Mouse (Mus musculus) limb, embryonic 11.5 days (tissue): Measurements from ENCODE around the gene Snn. TPM values are rescaled to one million over a fixed set of nuclear protein-coding genes. Genes with fewer than 3 reads are reported as not detected.

Experiments used
- ATAC-seq: fragments of 200-750 bp; cut with Nextera tagmentation; 2 replicates; pipeline ENCODE4 v1.8.0; 2017; ENCODE audit warnings: low read depth; ENCODE audit not compliant: insufficient number of reproducible peaks, low FRiP score, low TSS enrichment
- DNase-seq: peaks from one replicate; pipeline ENCODE4 v3.0.0-alpha.2; 2015; ENCODE audit warnings: low spot score
- H3K27ac ChIP-seq: fragments of 300-500 bp; sonication (generic); replicated peaks from 2 replicates; pipeline ENCODE4 v1.5.1; 2014; ENCODE audit warnings: low read depth, mild to moderate bottlenecking, low read length
- H3K27me3 ChIP-seq: fragments of 300-500 bp; sonication (generic); 2 replicates; pipeline ENCODE4 v1.6.1; 2014; ENCODE audit warnings: mild to moderate bottlenecking, low read length, mixed read lengths; ENCODE audit not compliant: control insufficient read depth, insufficient read depth
- H3K36me3 ChIP-seq: fragments of 300-500 bp; sonication (generic); 2 replicates; pipeline ENCODE4 v1.6.1; 2014; ENCODE audit warnings: mild to moderate bottlenecking, low read length, moderate library complexity, mixed read lengths; ENCODE audit not compliant: control insufficient read depth, insufficient read depth
- H3K4me1 ChIP-seq: fragments of 300-500 bp; sonication (generic); 2 replicates; pipeline ENCODE4 v1.6.1; 2014; ENCODE audit warnings: low read length, mixed read lengths; ENCODE audit not compliant: control insufficient read depth, insufficient read depth
- H3K4me2 ChIP-seq: fragments of 300-500 bp; sonication (generic); 2 replicates; pipeline ENCODE4 v1.6.1; 2014; ENCODE audit warnings: low read depth, mild to moderate bottlenecking, moderate library complexity; ENCODE audit not compliant: severe bottlenecking
- H3K4me3 ChIP-seq: fragments of 300-500 bp; sonication (generic); 2 replicates; pipeline ENCODE4 v1.5.1; 2014; ENCODE audit warnings: low read depth, low read length
- H3K9ac ChIP-seq: fragments of 300-500 bp; sonication (generic); 2 replicates; pipeline ENCODE4 v1.6.1; 2014; ENCODE audit warnings: mild to moderate bottlenecking, low read length
- H3K9me3 ChIP-seq: fragments of 300-500 bp; sonication (generic); 2 replicates; pipeline ENCODE4 v1.6.1; 2016; ENCODE audit warnings: low read length; ENCODE audit not compliant: control insufficient read depth
- WGBS: fragments of 180-500 bp; shearing (Covaris S2); extraction: QIAGEN DNeasy Blood & Tissue Kit; methylation state at CpG from one replicate; pipeline ENCODE4 v1.1.7; 2014; 5-methylcytosine and 5-hydroxymethylcytosine counted together
- polyA plus RNA-seq: library from polyadenylated mRNA; unstranded; fragments of >200 nt; fragmentation: Nextera tagmentation; extraction: Ambion mirVana; gene quantifications from 2 replicates; pipeline ENCODE4 v1.2.1, GENCODE M21; 2014

Gene Snn
- polyA plus RNA-seq, 1 experiment from 2014 or later: 54.2 TPM

DNA sequence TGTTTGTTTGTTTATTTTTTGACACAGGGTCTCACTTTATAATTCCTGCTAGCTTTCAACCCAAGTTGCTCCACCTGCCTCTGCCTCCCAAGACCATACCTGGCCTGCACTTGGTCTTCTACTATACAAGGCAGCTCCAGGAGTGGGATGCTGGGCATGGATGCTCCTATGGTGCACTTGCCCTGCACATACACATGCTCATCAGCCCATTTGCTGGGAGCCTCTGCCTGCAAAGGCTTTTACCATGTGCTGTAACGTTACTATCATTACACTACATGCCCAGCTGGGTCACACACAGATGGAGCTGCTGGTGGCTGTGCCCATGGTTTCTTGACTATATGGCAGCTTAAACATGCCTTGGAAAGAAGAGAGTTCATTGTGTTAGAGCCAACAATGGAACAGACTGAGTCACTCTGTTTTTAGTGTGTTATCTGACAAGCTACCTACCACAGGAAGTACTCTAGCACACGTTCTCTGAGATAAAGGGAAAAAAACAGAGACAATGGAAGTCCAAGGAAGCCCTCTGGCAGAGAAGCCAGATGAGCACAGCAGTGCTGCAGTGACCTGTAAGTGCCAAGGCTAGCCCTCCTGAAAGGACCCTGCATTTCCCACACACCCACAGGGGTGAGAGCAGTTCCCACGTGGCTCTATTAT, 17.6 kb downstream of the Snn start:
- DNase-seq: no peak
- Histone ChIP-seq H3K4me1 (no peaks in the 10 kb centered on the region), H3K4me3 (no peak overlapping the region), H3K27me3 (no peaks in the 10 kb centered on the region), H3K9ac (no peak overlapping the region), H3K27ac (no peak overlapping the region), H3K4me2 (no peak overlapping the region), H3K9me3 (no peaks in the 10 kb centered on the region), H3K36me3 (peaks cover 19% of the 10 kb centered on the region)
- ATAC-seq: no peak
- 90% methylated on average over 3 of the region's 3 CpGs for WGBS

DNA sequence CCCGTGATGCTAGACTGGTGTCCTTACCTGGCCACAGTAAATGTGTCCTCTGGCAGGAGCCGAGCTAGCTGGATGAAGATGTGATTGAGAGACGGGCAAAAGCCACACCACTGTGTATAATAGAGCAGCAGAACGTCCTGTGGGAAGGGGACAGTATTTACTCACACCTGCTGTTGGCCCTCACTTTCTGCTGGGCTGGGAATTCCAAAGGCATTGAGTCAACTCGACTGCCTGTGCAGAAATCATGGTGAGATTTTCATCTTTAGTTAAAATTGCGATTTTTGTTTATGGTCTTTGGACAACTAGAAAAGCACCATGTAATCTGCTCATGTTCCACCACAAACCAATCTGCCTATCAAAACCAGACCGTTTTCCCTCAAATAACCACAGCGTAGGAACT, 23.4 kb downstream of the Snn start:
- DNase-seq (no peak), ATAC-seq (no peak)
- H3K9me3 ChIP-seq: no peaks in the 10 kb centered on the region
- no peaks in the 10 kb centered on the region for H3K27me3 ChIP-seq
- no peak overlapping the region for H3K4me2 ChIP-seq
- no peaks in the 10 kb centered on the region for H3K4me1 ChIP-seq
- WGBS: 93% methylated on average over 8 of the region's 8 CpGs
- no peak overlapping the region for H3K27ac ChIP-seq
- peaks cover 4% of the 10 kb centered on the region for H3K36me3 ChIP-seq
- H3K4me3 ChIP-seq: no peak overlapping the region
- no peak overlapping the region for H3K9ac ChIP-seq

DNA sequence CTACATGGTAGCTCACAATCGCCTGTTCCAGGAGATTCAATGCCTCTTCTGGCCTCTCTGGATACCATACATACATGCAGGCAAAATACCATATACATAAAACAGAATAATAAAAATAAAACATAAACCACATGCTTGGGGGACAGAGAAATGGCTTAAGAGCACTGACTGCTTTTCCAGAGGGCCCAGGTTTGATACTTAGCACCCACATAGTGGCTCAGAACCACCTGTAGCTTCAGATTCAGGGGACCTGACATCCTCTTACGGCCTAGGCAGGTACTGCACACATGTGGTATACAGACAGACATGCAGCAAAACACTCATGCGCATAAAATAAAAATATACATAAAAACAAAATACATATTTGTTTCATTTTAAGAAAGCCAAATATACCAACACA, 25.6 kb downstream of the Snn start:
- ATAC-seq (no peak), DNase-seq (no peak)
- Histone ChIP-seq H3K4me3 (no peak overlapping the region), H3K9me3 (no peaks in the 10 kb centered on the region), H3K4me1 (no peaks in the 10 kb centered on the region), H3K27ac (no peak overlapping the region), H3K27me3 (no peaks in the 10 kb centered on the region), H3K9ac (no peak overlapping the region), H3K36me3 (peaks cover 4% of the 10 kb centered on the region), H3K4me2 (no peak overlapping the region)
- WGBS: 96% methylated on average over 3 of the region's 3 CpGs

DNA sequence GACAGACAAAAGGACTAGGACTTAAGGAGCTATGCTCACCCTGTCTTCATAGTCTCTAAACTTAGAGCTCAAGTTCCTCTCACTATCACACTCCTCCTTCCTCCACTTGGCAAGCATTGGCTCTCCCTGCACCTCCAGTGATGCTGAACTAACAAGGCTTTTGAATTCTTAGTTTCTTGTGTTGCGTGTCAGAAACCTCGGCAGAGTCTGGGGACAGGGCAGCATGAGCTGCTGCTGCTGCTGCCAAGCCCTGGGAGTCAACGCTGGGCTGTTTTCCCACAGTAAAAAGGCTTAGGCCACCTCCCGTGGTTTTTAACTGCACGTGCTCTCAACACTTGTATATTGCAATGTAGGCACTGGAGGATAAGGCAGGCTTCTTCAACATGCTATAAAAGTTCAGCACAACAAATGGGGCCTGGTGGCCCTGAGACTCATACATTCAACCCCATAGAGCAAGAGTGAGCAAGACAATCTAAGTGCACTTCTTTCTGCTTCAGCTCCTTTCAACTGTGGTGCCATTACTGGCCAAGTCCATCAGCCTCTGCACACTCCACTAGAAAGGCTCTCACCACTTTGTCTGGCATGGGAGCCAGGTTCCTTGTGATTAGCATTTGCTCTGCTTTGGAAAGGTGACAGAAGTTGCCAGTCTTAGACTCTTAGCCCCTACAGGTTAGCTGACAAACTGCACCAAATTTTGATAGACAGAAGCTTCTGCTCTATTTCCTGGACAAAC, 26.3 kb downstream of the Snn start:
- Histone ChIP-seq H3K4me3 (no peak overlapping the region), H3K9ac (no peak overlapping the region), H3K4me2 (no peak overlapping the region), H3K4me1 (no peaks in the 10 kb centered on the region), H3K36me3 (peaks cover 7% of the 10 kb centered on the region), H3K27me3 (no peaks in the 10 kb centered on the region), H3K27ac (no peak overlapping the region), H3K9me3 (no peaks in the 10 kb centered on the region)
- DNase-seq (no peak), ATAC-seq (no peak)
- 88% methylated on average over 5 of the region's 5 CpGs for WGBS

DNA sequence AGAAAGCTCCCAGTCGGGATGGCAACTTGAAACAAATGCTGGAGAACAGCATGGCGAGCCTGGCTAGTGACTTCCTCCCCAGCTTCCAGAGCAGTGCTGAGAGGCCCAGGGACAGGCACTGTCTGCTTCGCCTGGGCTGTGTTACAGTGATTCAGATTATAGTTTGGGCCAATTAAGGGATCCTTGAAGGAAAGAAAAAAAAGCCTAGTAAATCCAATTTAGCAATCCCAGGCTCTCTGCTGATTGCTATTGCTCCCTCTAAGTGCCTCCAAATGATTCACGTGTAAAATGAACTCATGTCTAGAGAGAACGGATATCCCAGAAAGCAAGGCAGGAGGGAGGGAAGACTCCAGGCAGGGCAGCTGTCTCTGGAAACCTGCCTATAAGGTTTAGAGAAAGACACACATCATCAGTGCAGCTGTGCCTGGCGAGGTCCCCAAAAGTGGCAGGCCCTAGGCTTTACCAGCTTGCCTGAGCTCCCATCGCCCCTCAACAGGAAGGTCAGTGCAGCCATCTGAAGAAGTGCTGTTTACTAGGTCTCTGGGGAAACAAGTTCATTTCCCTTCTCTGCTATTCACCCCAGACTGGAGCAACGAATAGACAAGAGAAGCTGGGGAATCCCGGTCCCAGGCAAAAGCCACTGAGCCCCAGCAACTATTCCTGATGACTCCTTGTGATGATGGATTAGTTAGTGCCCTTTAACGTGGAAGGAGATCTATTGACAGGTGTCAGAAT, 30.3 kb downstream of the Snn start:
- 85% methylated on average over 10 of the region's 10 CpGs for WGBS

DNA sequence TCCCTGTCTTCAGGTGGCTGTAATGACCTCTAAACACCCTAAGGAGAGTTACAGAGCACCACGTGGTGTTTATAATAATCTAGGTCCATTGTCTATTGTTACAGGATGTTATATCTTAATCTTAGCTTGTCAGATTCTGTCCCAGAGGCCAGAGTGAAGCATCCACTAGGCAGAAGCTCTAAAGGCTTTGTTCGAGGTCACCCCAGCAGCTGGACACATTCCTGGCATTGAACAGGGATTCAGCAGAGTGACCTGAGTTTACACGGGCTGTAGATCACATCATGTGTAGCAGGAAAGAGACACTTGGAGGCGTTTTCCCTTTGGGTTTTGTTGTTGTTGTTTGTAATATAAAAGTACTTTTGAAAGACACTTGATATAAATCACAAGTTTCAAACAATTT, 31.3 kb downstream of the Snn start:
- WGBS: 81% methylated on average over 4 of the region's 4 CpGs
- Histone ChIP-seq H3K4me2 (no peak overlapping the region), H3K27me3 (no peaks in the 10 kb centered on the region), H3K9ac (no peak overlapping the region), H3K4me1 (no peaks in the 10 kb centered on the region), H3K4me3 (no peak overlapping the region), H3K27ac (no peak overlapping the region), H3K9me3 (no peaks in the 10 kb centered on the region), H3K36me3 (peaks cover 4% of the 10 kb centered on the region; the same call in 1 of the 2 replicates)
- ATAC-seq (no peak), DNase-seq (no peak)

More for the DNA sequence above, 30.3 kb downstream of the Snn start:
- H3K9me3 ChIP-seq: no peaks in the 10 kb centered on the region
- H3K4me2 ChIP-seq: no peak overlapping the region
- H3K36me3 ChIP-seq: peaks cover 4% of the 10 kb centered on the region; the same call in 1 of the 2 replicates
- H3K27me3 ChIP-seq: no peaks in the 10 kb centered on the region
- no peak overlapping the region for H3K4me3 ChIP-seq
- DNase-seq (no peak), ATAC-seq (no peak)
- no peak overlapping the region for H3K27ac ChIP-seq
- no peak overlapping the region for H3K9ac ChIP-seq
- H3K4me1 ChIP-seq: no peaks in the 10 kb centered on the region

DNA sequence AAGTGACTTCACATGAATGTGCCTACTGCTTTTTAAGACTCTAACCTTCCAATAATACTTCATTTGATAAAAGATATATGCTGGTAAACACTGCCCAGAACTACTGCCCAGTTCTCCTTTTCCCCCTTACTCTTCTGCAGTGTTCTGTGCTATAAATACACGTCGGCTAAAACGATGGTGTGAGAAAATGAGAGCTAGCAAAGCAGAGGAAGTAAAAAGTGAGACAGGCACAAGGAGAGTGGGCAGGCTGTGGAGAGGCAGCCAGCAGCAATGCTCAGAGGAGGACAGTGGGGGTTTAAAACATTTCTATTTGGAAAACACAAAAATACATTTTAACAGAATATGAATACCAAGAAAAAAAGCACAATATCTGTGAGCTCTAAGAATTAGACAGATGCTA, 31.8 kb downstream of the Snn start:
- Histone ChIP-seq H3K36me3 (peaks cover 4% of the 10 kb centered on the region; the same call in 1 of the 2 replicates), H3K27me3 (no peaks in the 10 kb centered on the region), H3K27ac (no peak overlapping the region), H3K4me2 (no peak overlapping the region), H3K9ac (no peak overlapping the region), H3K4me3 (no peak overlapping the region), H3K4me1 (no peaks in the 10 kb centered on the region), H3K9me3 (no peaks in the 10 kb centered on the region)
- WGBS: 93% methylated on average over 3 of the region's 3 CpGs
- no peak for DNase-seq
- no peak for ATAC-seq

DNA sequence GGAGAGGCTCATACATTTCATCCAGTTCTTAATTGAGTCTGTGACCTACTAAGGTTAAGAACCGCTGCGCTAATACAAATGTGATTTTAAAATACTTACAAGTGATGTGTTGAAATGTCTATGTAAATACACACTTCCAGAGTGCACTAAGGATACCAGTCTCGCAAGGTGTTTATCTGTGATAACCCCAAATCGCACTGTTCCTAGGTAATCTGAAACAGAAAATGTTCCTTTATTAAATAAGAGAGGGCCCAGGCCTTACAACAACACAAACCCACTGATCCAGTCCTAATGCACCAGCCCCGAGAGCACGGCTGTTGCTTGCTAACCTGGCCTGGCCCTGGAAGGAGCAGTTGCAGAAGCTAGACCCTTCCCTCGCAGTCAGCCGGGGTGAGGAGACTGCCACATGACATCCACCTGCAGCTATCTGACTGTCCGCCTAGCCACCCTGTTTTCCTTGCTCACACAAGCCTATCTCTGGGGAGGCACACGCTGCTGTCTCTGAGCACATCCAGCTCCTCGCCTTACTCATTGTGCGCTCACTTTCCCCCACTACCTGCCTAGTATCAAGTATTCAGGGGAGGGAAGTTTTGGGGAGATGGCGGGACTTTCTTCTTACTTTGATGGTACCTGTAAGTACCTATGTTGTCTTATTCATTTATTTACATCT, 33.1 kb downstream of the Snn start:
- DNase-seq (no peak), ATAC-seq (no peak)
- Histone ChIP-seq H3K9me3 (no peaks in the 10 kb centered on the region), H3K27me3 (no peaks in the 10 kb centered on the region), H3K4me2 (no peak overlapping the region), H3K36me3 (peaks cover 4% of the 10 kb centered on the region; the same call in 1 of the 2 replicates), H3K4me1 (no peaks in the 10 kb centered on the region), H3K27ac (no peak overlapping the region), H3K4me3 (no peak overlapping the region), H3K9ac (no peak overlapping the region)
- 92% methylated on average over 13 of the region's 13 CpGs for WGBS
